Mouse (Mus musculus) cortical plate, adult 2 months (tissue): ENCODE data around the gene Gm11492. TPM values are rescaled to one million over a fixed set of nuclear protein-coding genes. Genes with fewer than 3 reads are reported as not detected.

Experiments used
- H3K27ac ChIP-seq: fragments of 200-500 bp; 2 replicates; pipeline ENCODE4 v1.5.1; 2012; ENCODE audit warnings: low read length, control low read depth, inconsistent platforms; ENCODE audit not compliant: insufficient read depth
- H3K4me1 ChIP-seq: fragments of 200-500 bp; 2 replicates; pipeline ENCODE4 v1.6.1; 2011; ENCODE audit warnings: low read length; ENCODE audit not compliant: control insufficient read depth, insufficient read depth
- H3K4me3 ChIP-seq: fragments of 200-500 bp; 2 replicates; pipeline ENCODE4 v1.5.1; 2011; ENCODE audit warnings: mild to moderate bottlenecking, low read length, control low read depth; ENCODE audit not compliant: insufficient read depth
- CTCF ChIP-seq: fragments of 200-500 bp; IDR thresholded peaks from 2 replicates; pipeline ENCODE4 v1.5.1; 2011; ENCODE audit warnings: mild to moderate bottlenecking, control low read depth, low read length; ENCODE audit not compliant: insufficient read depth; ENCODE audit errors: extremely low read depth
- POLR2A ChIP-seq: fragments of 200-500 bp; IDR thresholded peaks from 2 replicates; pipeline ENCODE4 v1.6.1; 2011; ENCODE audit warnings: mild to moderate bottlenecking, low read length, control low read depth; ENCODE audit not compliant: insufficient read depth; ENCODE audit errors: extremely low read depth
- polyA plus RNA-seq: library from polyadenylated mRNA; depleted of rRNA; stranded (reverse); fragments of >200 nt; gene quantifications from 2 replicates; pipeline ENCODE4 v1.2.3, GENCODE M21; 2012

The Gm11492 gene
- polyA plus RNA-seq, 1 experiment, result 0.06 TPM

DNA sequence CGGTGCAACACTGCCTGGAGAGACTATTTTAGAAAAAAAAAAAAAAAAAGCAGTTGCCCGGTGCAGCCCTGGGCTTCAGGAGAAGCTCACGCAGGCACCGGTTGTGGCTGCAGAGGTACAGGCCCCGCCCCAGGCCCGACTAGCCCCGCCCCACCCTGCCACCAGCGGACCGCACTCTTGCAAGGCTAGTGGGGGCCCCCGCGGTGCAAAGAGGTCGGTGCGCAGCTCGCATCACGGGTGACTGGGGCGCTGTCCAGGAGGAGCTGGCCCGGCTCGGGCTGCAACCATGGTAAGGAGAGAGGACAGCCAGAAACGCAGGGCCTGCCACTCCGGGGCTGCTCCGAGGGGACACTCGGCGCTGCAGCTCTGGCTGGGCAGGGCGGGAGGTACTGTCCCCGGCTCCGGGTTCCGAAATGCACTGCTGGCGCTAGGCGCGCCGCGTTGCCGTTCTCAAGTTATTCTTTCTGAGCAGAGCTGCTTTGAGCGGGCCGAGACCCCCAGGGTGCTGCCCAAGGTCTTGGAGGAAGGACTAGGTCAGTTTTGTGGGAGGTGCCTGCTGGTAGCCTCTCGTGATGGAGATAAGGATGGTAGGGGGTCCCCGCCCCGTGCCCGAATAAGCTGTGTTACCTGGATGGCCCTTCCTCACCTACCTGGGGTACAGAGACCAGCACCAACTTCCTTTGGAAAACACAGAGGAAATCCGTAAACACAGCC, 12.0 kb downstream of the Gm11492 start:
- TF ChIP-seq POLR2A, result no peak
- TF ChIP-seq CTCF, result no peak
- H3K4me1 ChIP-seq, result peaks cover 4% of the 10 kb centered on the region
- peak overlapping the region; percentile 97 for H3K27ac ChIP-seq
- peak overlapping the region; percentile 78 for H3K4me3 ChIP-seq

DNA sequence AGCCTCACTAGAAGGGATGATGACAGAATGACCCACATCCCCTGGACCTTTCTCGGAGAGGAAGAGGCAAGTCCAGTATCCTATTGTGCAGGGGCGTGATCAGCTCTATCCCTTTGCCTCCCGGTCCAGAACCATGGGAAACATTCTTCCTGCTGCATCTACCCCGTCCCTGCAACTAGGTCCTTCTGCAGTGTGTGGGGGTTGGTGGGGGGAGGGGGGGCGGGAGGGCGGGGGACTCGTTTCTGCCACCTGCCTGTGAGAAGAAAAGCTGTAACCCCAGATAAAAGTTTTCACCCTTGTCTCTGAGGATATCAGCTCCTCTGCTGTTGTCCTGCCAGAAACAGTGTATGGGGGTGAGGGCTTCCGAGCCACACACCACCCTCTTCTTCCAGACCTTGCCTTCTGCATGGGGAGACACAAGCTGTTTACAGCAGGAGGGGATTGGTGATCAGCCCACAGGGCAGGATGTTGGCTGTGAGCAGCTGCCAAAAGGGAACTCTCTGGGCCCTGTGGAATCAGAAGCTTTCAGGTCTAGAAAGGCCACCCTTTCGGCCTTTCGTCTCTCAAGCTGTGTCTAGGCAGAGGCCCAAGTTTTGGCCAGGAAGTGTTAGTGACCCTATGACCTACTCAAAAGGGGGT, 12.6 kb downstream of the Gm11492 start:
- Histone ChIP-seq H3K27ac (peak overlapping the region; percentile 97), H3K4me1 (peaks cover 4% of the 10 kb centered on the region), H3K4me3 (peak overlapping the region; percentile 78)
- TF ChIP-seq POLR2A, result no peak
- no peak for TF ChIP-seq CTCF

DNA sequence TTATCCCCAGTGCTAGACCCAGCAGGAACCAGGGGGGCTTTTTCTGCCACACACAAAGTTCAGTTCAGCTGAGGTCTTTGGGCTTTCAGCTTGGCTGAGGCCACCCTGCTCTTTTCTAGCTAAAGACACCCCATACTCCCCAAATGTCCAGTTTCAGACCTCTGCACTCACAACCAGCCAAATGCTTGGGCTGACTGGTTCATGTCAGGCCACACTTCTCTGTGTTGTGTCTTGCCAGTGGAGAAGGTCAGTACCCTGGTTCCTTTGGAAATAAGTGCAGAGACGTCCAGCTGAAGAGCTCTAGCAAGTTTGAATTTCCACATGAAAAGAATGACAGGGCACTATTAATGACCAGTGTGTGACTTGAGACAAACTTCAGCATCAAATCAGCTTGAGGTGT, 13.3 kb downstream of the Gm11492 start:
- peaks cover 4% of the 10 kb centered on the region for H3K4me1 ChIP-seq
- TF ChIP-seq CTCF, result no peak
- no peak for TF ChIP-seq POLR2A
- H3K27ac ChIP-seq, result peak overlapping the region; percentile 40; the same call in 1 of the 2 replicates
- peak overlapping the region; percentile 24; the same call in 1 of the 2 replicates for H3K4me3 ChIP-seq

- peak overlapping the region; percentile 24 for H3K4me3 ChIP-seq
- peaks cover 4% of the 10 kb centered on the region for H3K4me1 ChIP-seq
- H3K27ac ChIP-seq, result peak overlapping the region; percentile 89
- no peak for TF ChIP-seq POLR2A
Measured at GRCm38 (mm10) chr11:87580543-87581085, 14.2 kb downstream of the Gm11492 start.

GRCm38 (mm10) chr11:87581161-87581865, 14.9 kb downstream of the Gm11492 start:
- peak overlapping the region; percentile 24 for H3K4me3 ChIP-seq

DNA sequence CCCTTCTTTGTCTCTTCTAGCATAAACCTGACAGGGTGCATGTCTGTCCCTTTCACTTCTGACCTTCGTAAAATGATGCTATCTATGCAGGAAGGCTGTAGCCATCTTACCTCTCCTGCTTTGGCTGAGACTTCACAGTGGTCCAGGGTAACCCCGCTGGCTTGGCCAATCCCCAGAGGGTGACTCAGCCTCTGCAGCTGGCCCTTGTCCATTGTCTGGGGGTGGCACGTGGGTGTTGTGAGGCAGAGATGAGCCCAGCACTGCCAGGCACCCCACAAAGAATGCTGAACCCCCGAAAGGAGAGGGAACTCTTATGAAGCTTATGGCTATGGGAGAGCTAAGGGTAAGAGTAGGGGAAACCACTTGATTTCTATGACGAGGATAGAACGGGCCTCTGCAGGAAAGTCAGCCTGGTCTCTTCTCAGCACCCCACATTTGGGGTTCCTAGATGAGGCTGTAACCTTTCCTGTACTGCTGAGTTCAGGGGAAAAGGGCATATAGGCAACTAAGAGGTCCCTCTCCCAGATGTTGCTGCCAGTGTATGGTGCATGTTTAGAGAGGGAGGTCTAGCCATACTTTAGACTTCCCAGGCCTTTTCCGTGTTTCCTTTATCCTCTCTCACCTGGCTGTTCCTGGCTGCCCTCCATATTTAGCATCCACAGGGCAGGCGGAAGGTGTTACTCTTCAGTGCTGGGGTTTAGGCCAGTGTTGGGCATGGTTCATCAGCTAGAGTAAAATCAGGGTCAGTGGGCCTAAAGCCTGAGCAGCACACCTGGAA, 15.7 kb downstream of the Gm11492 start:
- H3K4me3 ChIP-seq, result peak overlapping the region; percentile 24
- TF ChIP-seq POLR2A (0 out of 2 replicates have a peak, but pooled peaks have one; percentile 29), CTCF (no peak)
- peaks cover 4% of the 10 kb centered on the region for H3K4me1 ChIP-seq
- peak overlapping the region; percentile 93 for H3K27ac ChIP-seq

More at GRCm38 (mm10) chr11:87581161-87581865, 14.9 kb downstream of the Gm11492 start:
- Histone ChIP-seq H3K4me1 (peaks cover 4% of the 10 kb centered on the region), H3K27ac (peak overlapping the region; percentile 84)
- TF ChIP-seq CTCF, result no peak
- TF ChIP-seq POLR2A, result no peak

DNA sequence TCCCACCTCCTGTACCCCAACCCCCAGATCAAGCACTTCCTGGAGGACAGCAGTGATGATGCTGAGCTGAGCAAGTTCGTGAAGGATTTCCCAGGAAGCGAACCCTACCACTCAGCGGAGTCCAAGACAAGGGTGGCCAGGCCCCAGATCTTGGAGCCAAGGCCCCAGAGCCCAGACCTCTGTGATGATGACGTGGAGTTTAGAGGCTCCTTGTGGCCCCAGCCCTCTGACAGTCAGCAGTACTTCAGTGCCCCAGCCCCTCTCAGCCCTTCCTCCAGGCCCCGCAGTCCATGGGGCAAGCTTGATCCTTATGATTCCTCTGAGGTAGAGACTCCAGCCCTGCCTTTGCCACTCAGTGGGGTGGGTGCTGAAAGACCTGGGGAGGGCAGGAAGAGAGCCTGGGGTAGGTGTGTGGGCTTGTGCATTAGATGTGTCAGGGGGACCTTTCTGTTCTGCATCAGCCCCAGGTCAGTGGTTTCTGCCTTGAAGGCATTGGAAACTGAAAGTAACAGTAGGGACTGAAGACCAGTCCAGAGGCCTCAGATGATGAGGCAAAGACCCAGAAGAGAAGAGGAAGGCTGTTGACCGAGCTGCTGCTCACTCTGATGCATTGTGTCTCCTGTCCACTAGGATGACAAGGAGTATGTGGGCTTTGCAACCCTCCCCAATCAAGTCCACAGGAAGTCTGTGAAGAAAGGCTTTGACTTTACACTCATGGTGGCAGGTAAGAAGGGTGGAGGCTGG, 17.0 kb downstream of the Gm11492 start:
- TF ChIP-seq POLR2A (no peak), CTCF (no peak)
- no peaks in the 10 kb centered on the region for H3K4me1 ChIP-seq
- H3K4me3 ChIP-seq, result no peak overlapping the region; the same call in 1 of the 2 replicates
- peak overlapping the region; percentile 87 for H3K27ac ChIP-seq

DNA sequence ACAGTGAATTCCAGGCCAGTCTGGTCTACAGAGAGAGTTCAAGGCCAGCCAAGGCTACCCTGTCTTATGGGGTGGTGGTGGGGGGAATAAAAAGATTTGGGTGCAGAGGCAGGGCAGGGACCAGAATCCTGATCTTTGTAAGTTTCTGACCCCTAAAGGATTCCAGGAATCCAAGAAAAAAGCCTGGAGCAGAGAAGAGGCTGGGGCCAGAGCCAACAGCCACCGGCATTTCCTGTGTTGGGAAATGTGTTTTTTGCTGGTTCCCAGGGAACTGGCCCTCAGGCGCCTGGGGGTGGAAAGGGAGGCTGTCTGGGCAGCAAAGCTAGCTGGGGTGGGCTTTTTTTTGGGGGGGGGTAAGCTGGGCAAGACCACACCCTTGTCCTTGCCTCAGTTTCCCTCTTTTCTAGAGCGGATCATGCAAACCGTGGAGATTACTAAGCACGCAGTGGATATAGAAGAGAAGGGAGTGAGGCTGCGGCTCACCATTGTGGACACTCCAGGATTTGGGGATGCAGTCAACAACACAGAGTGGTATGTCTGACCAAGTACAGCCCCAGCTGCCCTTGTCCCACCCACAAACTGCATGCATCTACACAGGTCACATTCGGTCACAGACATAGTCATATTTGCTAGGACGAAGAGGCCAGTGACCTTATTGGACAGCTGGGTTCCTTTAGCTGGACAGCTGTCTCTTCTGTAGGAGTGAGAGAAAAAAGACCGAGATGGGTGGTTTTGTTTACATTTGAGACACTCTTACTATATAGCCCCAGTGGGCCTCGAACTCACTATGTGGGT, 18.5 kb downstream of the Gm11492 start:
- no peak overlapping the region for H3K4me3 ChIP-seq
- TF ChIP-seq POLR2A (no peak), CTCF (no peak)
- peaks cover 1% of the 10 kb centered on the region; the same call in 1 of the 2 replicates for H3K4me1 ChIP-seq
- H3K27ac ChIP-seq, result peak overlapping the region; percentile 7; the same call in 1 of the 2 replicates
